Mouse (Mus musculus) gonadal fat pad, adult 2 months (tissue): Measurements from ENCODE around the gene Obp2a. TPM values are rescaled to one million over a fixed set of nuclear protein-coding genes. Genes with fewer than 3 reads are reported as not detected.
"Not testable (repeated sequence)": the region's sequence is repeated elsewhere in the genome, so short reads cannot be mapped to it uniquely, and the experiment has no call there.

Source experiments
- DNase-seq: peaks from one replicate; pipeline ENCODE4 v3.0.0-alpha.2; 2012; ENCODE audit warnings: low read depth
- polyA plus RNA-seq: library from polyadenylated mRNA; depleted of rRNA; stranded (reverse); fragments of >200 nt; gene quantifications from 2 replicates; pipeline ENCODE4 v1.2.3, GENCODE M21; 2012; rRNA removed

Obp2a gene
- polyA plus RNA-seq, 1 experiment, result 27.0 TPM

DNA sequence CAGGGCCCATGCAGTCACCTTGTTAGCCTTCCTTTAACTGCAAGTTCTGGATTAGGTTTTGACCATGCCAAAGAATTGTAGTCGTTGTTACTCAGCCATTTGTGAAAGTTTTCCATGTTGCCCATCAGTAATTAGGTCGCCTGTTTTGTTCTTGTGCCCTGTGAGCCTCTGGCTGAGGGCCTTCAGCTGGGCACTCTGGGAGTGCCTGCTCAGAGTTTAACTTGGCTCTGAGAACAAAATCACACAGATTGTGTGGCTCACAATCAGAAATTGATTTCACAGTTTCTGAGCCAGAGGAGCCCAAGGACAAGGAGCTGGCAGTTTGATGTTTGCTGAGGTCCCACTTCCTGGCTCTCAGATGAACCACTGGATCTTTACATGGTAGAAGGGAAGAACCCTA is 9.9 kb downstream of the Obp2a start:
- DNase-seq, result not testable (repeated sequence)

DNA sequence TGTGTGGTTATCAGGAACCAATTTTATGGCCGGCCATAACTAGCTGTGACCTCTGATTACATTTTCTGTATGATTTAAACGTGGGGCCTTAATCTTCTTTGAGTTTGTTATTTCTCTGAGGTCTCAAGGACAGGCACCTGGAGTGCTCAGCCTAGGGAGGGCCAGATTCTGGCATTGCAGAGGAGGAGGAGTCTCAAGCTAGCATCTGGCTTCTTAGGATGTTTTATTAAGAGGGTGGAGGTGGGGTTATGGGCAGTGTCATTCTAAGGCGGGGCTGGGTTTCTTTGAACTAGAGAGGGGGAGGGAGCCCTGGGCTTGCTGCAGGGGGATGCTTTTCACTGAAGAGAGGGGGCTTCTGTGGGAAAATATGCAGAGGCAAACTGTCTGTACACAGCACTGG is 11.8 kb downstream of the Obp2a start:
- DNase-seq, result not testable (repeated sequence)

DNA sequence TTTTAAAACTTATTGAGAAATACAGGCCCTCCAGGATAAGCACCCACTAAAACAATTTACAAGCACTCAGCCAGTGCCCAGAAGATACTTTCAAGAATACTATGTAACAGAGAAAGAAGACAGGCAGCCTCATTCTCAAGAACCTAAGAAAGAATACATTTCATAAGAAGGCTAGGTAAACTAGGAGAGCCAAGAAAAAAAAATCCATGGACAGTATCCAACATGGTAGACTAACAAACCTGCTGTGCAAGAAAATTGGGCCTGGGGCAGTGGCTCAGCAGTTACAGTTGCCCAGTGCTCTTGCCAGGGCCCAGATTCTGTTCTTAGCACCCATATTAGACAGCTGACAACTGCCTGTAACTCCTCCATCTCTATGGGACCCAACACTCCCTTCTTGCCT is 17.4 kb downstream of the Obp2a start:
- DNase-seq, result peak; percentile 57

DNA sequence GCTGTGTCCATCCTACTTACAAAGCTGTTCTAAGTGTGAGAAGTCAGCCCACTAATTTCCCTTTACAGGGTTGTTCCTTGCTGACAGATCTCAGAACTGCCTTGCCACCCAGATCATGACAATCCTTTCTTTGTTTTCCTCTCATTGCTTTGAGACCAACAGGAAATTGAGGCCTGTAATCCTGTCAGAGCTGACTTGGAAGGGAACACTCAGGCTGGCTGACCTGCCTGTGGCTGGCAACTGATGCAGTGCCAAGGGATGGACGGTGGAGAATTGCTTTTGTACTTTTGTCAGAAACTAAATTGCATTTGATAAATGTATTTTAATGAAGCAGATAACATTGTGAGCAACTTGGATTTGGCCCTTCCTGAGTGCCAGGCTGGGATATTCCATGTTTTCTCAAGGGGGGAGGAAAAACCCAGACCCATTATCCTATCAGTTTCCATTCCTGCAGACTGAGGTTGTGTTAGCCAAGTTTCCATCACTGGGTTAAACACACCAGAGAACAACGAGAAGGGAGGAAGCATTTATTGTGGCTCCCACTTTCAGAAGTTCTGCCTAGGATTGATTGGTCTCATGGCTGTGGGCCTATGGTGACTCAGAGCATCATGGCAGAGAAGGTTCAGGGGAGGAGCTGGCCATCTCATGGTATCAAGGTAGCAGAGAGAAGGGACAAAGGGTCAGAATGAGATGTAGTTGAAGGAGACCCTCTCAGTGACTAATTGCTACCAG is 33.5 kb downstream of the Obp2a start:
- no peak for DNase-seq

DNA sequence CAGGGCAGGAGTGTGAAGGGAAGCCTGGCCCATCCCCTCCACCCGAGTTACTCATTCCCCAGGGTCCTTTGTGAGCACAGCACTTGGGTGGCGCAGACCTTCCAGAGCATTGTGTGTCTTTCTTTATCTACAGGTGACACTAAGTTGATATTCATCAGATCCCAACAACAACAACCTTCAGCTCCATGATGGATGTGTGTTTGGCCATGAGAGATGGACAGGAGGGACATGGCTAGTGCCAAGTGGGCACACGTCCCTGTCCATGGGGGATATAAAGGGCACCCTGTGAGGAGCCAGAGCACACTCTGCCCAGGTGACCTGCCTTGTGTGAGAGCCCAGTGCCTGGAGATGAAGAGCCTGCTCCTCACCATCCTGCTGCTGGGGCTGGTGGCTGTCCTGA is 36.9 kb downstream of the Obp2a start, which contains the start of gene Obp2b:
Gene Obp2b, plus strand, starts transcription at position 301 of the 400 bp plus-strand sequence.
- not testable (repeated sequence) for DNase-seq

DNA sequence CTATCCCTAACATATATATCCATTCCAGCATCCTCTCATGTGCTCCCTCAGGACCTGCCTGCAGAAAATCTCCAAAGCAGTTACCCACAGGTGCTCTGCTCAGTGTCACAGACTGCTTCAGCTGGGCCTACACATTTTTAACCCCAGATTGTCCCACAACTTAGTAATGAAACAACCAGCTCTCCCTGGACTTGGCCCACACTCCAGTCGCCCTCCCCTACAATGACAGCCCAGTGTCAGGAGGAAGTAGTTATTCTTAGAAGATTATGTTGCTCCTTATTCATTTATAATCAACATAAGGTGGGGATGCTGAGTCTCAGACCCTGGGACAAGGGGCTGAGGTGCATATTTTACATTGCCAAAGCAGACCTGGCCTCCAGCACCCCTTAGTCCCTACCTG is 41.8 kb downstream of the Obp2a start:
- DNase-seq, result no peak

Other genes starting within 250 kb of the Obp2a start
- 103 and 188 TPM in 2 replicates for gene Clic3, start 243.2 kb upstream of the Obp2a start, polyA plus RNA-seq
- gene Paxx, start 238.9 kb upstream of the Obp2a start, polyA plus RNA-seq, result 124 and 139 TPM in 2 replicates
- gene Ptgds, start 230.0 kb upstream of the Obp2a start, polyA plus RNA-seq, result 1,300 and 1,863 TPM in 2 replicates
- gene Lcn12, start 206.1 kb upstream of the Obp2a start, polyA plus RNA-seq, result 234 and 311 TPM in 2 replicates
- gene Fbxw5, start 199.3 kb upstream of the Obp2a start, polyA plus RNA-seq, result 19.2 and 54.8 TPM in 2 replicates
- 15.1 and 15.8 TPM in 2 replicates for gene C8g, start 198.3 kb upstream of the Obp2a start, polyA plus RNA-seq
- gene Traf2, start 153.1 kb upstream of the Obp2a start, polyA plus RNA-seq, result 13.7 and 17.0 TPM in 2 replicates
- 115 and 139 TPM in 2 replicates for gene Edf1, start 142.2 kb upstream of the Obp2a start, polyA plus RNA-seq
- gene Mamdc4, start 125.2 kb upstream of the Obp2a start, polyA plus RNA-seq, result 8.0 and 13.4 TPM in 2 replicates
- gene Phpt1, start 124.8 kb upstream of the Obp2a start, polyA plus RNA-seq, result 57.5 and 83.3 TPM in 2 replicates
- gene Ajm1, start 118.3 kb upstream of the Obp2a start, polyA plus RNA-seq, result 1.4 and 2.0 TPM in 2 replicates
- gene Rabl6, start 91.5 kb upstream of the Obp2a start, polyA plus RNA-seq, result 58.5 and 65.8 TPM in 2 replicates
- gene Ccdc183, start 82.4 kb upstream of the Obp2a start, polyA plus RNA-seq, result 1.0 and 1.6 TPM in 2 replicates
- gene Tmem141, start 78.0 kb upstream of the Obp2a start, polyA plus RNA-seq, result 72.5 and 74.2 TPM in 2 replicates
- 18.2 and 19.1 TPM in 2 replicates for gene Fcna, start 72.0 kb upstream of the Obp2a start, polyA plus RNA-seq
- gene Lcn8, start 46.9 kb upstream of the Obp2a start, polyA plus RNA-seq, result 4,084 and 9,522 TPM in 2 replicates
- 3,609 and 5,181 TPM in 2 replicates for gene Lcn5, start 42.1 kb upstream of the Obp2a start, polyA plus RNA-seq
- gene Lcn6, start 23.3 kb upstream of the Obp2a start, polyA plus RNA-seq, result 342 and 466 TPM in 2 replicates
- 996 and 1,118 TPM in 2 replicates for gene Lcn10, start 17.3 kb upstream of the Obp2a start, polyA plus RNA-seq
- gene Bmyc, start 6.7 kb downstream of the Obp2a start, polyA plus RNA-seq, result 208 and 344 TPM in 2 replicates
- gene Obp2b, start 37.0 kb downstream of the Obp2a start, polyA plus RNA-seq, result 0.19 and 0.22 TPM in 2 replicates
- not detected in 2 replicates for gene Lcn3, start 65.5 kb downstream of the Obp2a start, polyA plus RNA-seq
- 0.38 and 0.53 TPM in 2 replicates for gene Lcn11, start 77.0 kb downstream of the Obp2a start, polyA plus RNA-seq
- not detected in 2 replicates for gene Gm13539, start 82.2 kb downstream of the Obp2a start, polyA plus RNA-seq
- gene Glt6d1, start 115.8 kb downstream of the Obp2a start, polyA plus RNA-seq, result 0.36 and 0.76 TPM in 2 replicates
- 2,439 and 2,836 TPM in 2 replicates for gene Lcn9, start 123.1 kb downstream of the Obp2a start, polyA plus RNA-seq
- gene Sohlh1, start 147.2 kb downstream of the Obp2a start, polyA plus RNA-seq, result 0.13 and 0.16 TPM in 2 replicates
- gene Kcnt1, start 163.7 kb downstream of the Obp2a start, polyA plus RNA-seq, result 14.6 and 26.8 TPM in 2 replicates